Mouse (Mus musculus): ENCODE data around the gene Manea. TPM values are rescaled to one million over a fixed set of nuclear protein-coding genes. Genes with fewer than 3 reads are reported as not detected.
A peak's percentile ranks its signal among the peaks of the same experiment; 100 is the strongest.

Manea gene
- polyA plus RNA-seq (2014; fragmentation: Nextera tagmentation; extraction: Ambion mirVana): 24.3 and 25.1 TPM in 2 replicates

DNA sequence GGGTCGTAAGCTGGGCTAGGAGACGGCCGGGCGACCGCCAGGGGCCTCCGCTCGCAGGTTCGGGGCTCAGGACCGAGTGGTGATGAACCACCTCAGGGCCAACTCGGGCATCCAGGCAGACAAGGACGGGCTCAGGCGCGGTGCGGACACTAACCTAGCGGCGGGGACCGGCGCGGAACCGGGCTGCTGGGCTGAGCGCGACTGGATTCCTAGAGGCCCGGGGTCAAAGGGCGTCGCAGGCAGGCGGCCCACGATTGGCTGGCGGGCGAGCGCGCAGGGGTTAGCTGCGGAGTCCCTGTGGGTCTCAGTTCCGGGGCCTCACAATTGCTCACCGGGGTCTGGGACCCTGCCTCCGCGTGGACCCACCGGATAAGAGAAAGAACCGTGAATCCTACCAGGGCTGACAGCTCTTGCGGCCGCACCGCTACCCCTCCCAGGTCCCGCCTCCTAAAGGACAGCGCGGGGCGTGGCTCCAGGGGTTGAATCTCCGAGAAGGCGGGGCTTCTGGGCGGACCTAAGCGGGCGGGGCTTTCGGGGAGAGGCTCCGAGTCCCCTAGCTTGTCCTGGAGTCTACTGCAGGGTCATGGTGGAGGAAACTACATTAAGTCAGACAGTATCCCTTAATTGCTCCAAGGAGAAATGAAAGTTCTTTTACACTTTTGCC, at the start of gene Manea:
Gene Manea, minus strand, starts transcription at position 449 of the 664 bp plus-strand sequence.
- DNase-seq (ENCODE audit: low spot score) (peak; percentile 84), ATAC-seq (ENCODE audit: low FRiP score) (peak; percentile 98)
- Histone ChIP-seq H3K4me3 (replicated peaks; ENCODE audit: low read length) (peak within 1 kb of the TSS; percentile 84), H3K36me3 (replicated peaks; ENCODE audit: control insufficient read depth, insufficient read depth) (no peaks in the 10 kb centered on the region), H3K27ac (peak within 1 kb of the TSS; percentile 89), H3K9me3 (ENCODE audit: control insufficient read depth, low read length) (no peaks in the 10 kb centered on the region), H3K4me1 (replicated peaks; ENCODE audit: control insufficient read depth, insufficient read depth, low read length) (peaks cover 14% of the 10 kb centered on the region), H3K4me2 (replicated peaks) (peak within 1 kb of the TSS; percentile 73), H3K27me3 (ENCODE audit: control insufficient read depth, insufficient read depth, low read length) (no peaks in the 10 kb centered on the region), H3K9ac (peak within 1 kb of the TSS; percentile 94)
- WGBS: under 1% methylated on average over 43 of the region's 52 CpGs

GRCm38 (mm10) chr4:26354616-26355015, 7.9 kb upstream of the Manea start:
- Histone ChIP-seq H3K9ac (no peak overlapping the region), H3K36me3 (replicated peaks; ENCODE audit: control insufficient read depth, insufficient read depth) (no peaks in the 10 kb centered on the region), H3K4me3 (replicated peaks; ENCODE audit: low read length) (no peak overlapping the region), H3K27ac (no peak overlapping the region), H3K27me3 (ENCODE audit: control insufficient read depth, insufficient read depth, low read length) (no peaks in the 10 kb centered on the region), H3K4me2 (replicated peaks) (no peak overlapping the region), H3K9me3 (ENCODE audit: control insufficient read depth, low read length) (no peaks in the 10 kb centered on the region), H3K4me1 (replicated peaks; ENCODE audit: control insufficient read depth, insufficient read depth, low read length) (no peaks in the 10 kb centered on the region)
- no peak for ATAC-seq (ENCODE audit: low FRiP score)
- DNase-seq (ENCODE audit: low spot score): no peak
- 98% methylated on average over 2 of the region's 2 CpGs for WGBS

DNA sequence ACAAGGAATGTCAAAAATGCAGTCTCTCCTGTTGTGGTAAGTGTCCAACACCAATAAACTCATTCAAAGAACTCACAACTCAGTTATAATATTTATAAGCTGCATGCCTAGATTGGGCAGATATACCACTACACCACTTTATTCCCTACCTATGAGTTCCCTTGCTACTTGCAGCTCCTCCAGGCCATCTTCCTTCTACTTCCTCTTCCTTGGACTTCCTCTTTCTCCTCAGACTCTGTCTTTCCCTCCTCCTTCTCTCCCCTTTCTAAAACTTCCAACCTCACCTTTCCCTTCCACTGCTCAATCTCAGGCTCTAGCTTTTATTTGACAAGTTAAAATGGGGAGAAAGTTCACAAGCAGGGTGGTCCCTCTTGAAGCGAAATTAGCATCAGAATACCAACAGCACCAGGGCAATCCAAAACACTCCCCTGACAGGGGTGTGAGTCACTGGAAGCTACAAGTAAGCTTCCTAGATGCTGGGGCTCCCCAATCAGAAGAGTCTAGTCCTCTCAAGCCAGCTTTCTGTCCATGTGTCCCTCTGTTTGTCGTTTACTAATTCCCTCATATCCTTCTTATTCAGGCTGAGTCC, 7.0 kb upstream of the Manea start:
- no peak overlapping the region for H3K9ac ChIP-seq
- no peak for ATAC-seq (ENCODE audit: low FRiP score)
- no peaks in the 10 kb centered on the region for H3K9me3 ChIP-seq (ENCODE audit: control insufficient read depth, low read length)
- H3K4me3 ChIP-seq (replicated peaks; ENCODE audit: low read length): no peak overlapping the region
- no peak for DNase-seq (ENCODE audit: low spot score)
- H3K4me2 ChIP-seq (replicated peaks): no peak overlapping the region
- WGBS: 26% methylated on average over 2 of the region's 2 CpGs
- H3K36me3 ChIP-seq (replicated peaks; ENCODE audit: control insufficient read depth, insufficient read depth): no peaks in the 10 kb centered on the region
- H3K4me1 ChIP-seq (replicated peaks; ENCODE audit: control insufficient read depth, insufficient read depth, low read length): no peaks in the 10 kb centered on the region
- no peaks in the 10 kb centered on the region for H3K27me3 ChIP-seq (ENCODE audit: control insufficient read depth, insufficient read depth, low read length)
- H3K27ac ChIP-seq: no peak overlapping the region

DNA sequence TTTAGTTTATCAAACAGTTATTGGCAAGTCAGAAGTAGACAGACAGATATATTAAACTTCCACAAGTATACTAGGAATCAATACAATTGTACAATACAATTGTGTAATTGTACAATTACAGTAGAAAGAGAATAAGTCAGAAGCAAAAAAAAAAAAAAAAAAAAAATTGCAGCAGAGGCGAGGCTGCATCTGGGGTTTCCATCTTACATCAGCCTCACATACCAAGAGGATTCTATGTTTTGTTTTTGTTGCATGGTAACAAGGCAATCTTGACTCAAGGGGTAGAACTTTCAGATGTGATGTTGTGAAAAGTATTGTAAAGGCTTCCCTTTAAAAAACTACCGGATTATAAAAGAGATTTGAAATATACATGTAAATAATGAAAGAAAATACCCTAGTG, 548 bp upstream of the Manea start:
- WGBS: 49% methylated on average over 2 of the region's 2 CpGs
- DNase-seq (ENCODE audit: low spot score) (no peak), ATAC-seq (ENCODE audit: low FRiP score) (no peak)
- H3K27me3 ChIP-seq (ENCODE audit: control insufficient read depth, insufficient read depth, low read length): no peaks in the 10 kb centered on the region
- no peak overlapping the region for H3K4me2 ChIP-seq (replicated peaks)
- H3K36me3 ChIP-seq (replicated peaks; ENCODE audit: control insufficient read depth, insufficient read depth): no peaks in the 10 kb centered on the region
- no peak overlapping the region for H3K9ac ChIP-seq
- peaks cover 14% of the 10 kb centered on the region for H3K4me1 ChIP-seq (replicated peaks; ENCODE audit: control insufficient read depth, insufficient read depth, low read length)
- H3K27ac ChIP-seq: no peak overlapping the region
- H3K9me3 ChIP-seq (ENCODE audit: control insufficient read depth, low read length): no peaks in the 10 kb centered on the region
- H3K4me3 ChIP-seq (replicated peaks; ENCODE audit: low read length): no peak overlapping the region

DNA sequence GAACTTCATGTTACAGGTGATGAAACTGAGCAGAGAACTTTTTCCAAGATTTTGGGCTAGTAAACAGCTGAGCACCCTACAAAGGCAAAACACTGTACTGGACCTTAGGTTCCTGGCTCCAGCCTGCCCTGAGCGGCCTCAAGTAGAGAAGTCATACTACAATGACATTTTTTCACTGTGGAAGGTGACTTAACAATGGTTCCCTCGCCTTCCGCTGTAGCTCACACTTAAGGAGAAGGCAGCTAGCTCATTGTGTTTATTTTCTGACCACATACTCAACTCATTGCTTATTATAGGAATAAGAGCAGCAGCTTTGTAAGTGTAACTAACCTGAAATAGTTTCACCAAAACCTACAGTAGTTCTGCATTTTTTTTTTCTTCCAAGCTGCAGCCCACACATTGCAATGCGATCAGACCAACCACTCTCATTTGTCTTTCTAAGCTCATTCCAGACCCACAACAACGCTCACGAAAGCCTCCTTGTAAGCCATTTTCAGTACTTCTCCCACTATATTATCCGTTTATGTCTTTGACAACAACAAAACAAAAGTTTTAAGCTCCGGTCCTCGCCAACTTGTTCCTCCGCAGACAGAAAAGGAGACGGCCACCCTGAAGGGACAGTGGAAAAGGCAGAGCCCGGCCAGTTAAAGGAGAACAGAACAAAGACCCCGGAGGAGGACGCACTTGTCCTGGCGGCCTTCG, 799 bp downstream of the Manea start:
- peak overlapping the region; percentile 73 for H3K4me2 ChIP-seq (replicated peaks)
- ATAC-seq (ENCODE audit: low FRiP score) (peak; percentile 13; the same call in 1 of the 2 replicates), DNase-seq (ENCODE audit: low spot score) (peak; percentile 53)
- no peaks in the 10 kb centered on the region for H3K36me3 ChIP-seq (replicated peaks; ENCODE audit: control insufficient read depth, insufficient read depth)
- H3K27me3 ChIP-seq (ENCODE audit: control insufficient read depth, insufficient read depth, low read length): no peaks in the 10 kb centered on the region
- H3K9ac ChIP-seq: peak overlapping the region; percentile 94
- no peaks in the 10 kb centered on the region for H3K9me3 ChIP-seq (ENCODE audit: control insufficient read depth, low read length)
- H3K27ac ChIP-seq: peak overlapping the region; percentile 89
- under 1% methylated on average over 16 of the region's 16 CpGs for WGBS
- H3K4me1 ChIP-seq (replicated peaks; ENCODE audit: control insufficient read depth, insufficient read depth, low read length): peaks cover 14% of the 10 kb centered on the region
- H3K4me3 ChIP-seq (replicated peaks; ENCODE audit: low read length): peak overlapping the region; percentile 84

DNA sequence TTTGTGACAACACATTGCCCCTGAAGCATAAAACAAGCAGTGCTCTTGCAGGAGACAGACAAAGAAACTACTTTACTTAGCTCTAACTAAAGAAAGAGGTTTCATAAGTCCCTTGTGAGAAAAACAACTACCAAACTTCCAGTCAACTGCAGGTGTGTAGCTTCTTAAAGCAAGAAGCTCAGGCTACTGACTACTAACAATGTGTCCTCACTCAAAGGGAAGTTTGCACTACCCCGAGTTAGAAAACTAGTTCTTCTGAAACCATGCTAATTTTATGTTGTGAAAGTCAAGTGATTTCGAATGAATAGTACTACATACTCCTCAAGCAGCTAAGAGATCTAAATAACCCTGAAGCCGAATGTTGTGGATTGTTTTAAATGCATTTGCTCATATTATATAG, 1.6 kb downstream of the Manea start:
- no peaks in the 10 kb centered on the region for H3K9me3 ChIP-seq (ENCODE audit: control insufficient read depth, low read length)
- 74% methylated on average over 3 of the region's 3 CpGs for WGBS
- no peak overlapping the region for H3K27ac ChIP-seq
- no peak for DNase-seq (ENCODE audit: low spot score)
- peak overlapping the region; percentile 84 for H3K4me3 ChIP-seq (replicated peaks; ENCODE audit: low read length)
- no peak for ATAC-seq (ENCODE audit: low FRiP score)
- H3K36me3 ChIP-seq (replicated peaks; ENCODE audit: control insufficient read depth, insufficient read depth): no peaks in the 10 kb centered on the region
- no peak overlapping the region; the same call in 1 of the 2 replicates for H3K9ac ChIP-seq
- no peaks in the 10 kb centered on the region for H3K27me3 ChIP-seq (ENCODE audit: control insufficient read depth, insufficient read depth, low read length)
- peaks cover 14% of the 10 kb centered on the region for H3K4me1 ChIP-seq (replicated peaks; ENCODE audit: control insufficient read depth, insufficient read depth, low read length)
- peak overlapping the region; percentile 73 for H3K4me2 ChIP-seq (replicated peaks)

DNA sequence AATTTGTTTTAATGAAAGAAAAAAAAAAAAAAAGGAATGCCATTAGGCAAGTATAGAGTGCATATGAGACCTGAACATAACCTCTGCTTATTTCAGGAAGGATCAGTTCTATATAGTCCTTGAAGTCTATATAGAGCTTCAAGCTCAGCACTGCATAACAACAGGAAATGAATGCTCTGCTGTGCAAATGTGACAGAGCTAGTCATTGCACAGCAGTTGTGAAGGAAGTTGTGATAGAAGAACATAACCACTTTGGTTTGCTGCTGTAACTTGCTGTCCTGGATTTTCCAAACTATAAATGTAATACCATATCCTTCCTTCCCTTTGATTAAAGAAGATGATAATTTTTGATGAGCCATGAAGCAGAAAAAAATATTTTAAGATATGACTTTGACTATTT, 4.3 kb downstream of the Manea start:
- H3K9ac ChIP-seq: no peak overlapping the region
- H3K36me3 ChIP-seq (replicated peaks; ENCODE audit: control insufficient read depth, insufficient read depth): no peaks in the 10 kb centered on the region; the same call in 1 of the 2 replicates
- H3K27me3 ChIP-seq (ENCODE audit: control insufficient read depth, insufficient read depth, low read length): no peaks in the 10 kb centered on the region
- no peak overlapping the region for H3K4me3 ChIP-seq (replicated peaks; ENCODE audit: low read length)
- DNase-seq (ENCODE audit: low spot score) (no peak), ATAC-seq (ENCODE audit: low FRiP score) (no peak)
- peaks cover 21% of the 10 kb centered on the region for H3K4me1 ChIP-seq (replicated peaks; ENCODE audit: control insufficient read depth, insufficient read depth, low read length)
- no peak overlapping the region for H3K4me2 ChIP-seq (replicated peaks)
- H3K27ac ChIP-seq: no peak overlapping the region
- H3K9me3 ChIP-seq (ENCODE audit: control insufficient read depth, low read length): no peaks in the 10 kb centered on the region

- WGBS: 86% methylated on average over 5 of the region's 5 CpGs
- no peak overlapping the region for H3K9ac ChIP-seq
- no peak for ATAC-seq (ENCODE audit: low FRiP score)
- no peaks in the 10 kb centered on the region for H3K9me3 ChIP-seq (ENCODE audit: control insufficient read depth, low read length)
- no peaks in the 10 kb centered on the region for H3K27me3 ChIP-seq (ENCODE audit: control insufficient read depth, insufficient read depth, low read length)
- H3K4me2 ChIP-seq (replicated peaks): no peak overlapping the region
- 0 out of 2 replicates have a peak, but pooled peaks cover 8% of the 10 kb centered on the region for H3K4me1 ChIP-seq (replicated peaks; ENCODE audit: control insufficient read depth, insufficient read depth, low read length)
- H3K4me3 ChIP-seq (replicated peaks; ENCODE audit: low read length): no peak overlapping the region
- H3K27ac ChIP-seq: no peak overlapping the region
- H3K36me3 ChIP-seq (replicated peaks; ENCODE audit: control insufficient read depth, insufficient read depth): no peaks in the 10 kb centered on the region; the same call in 1 of the 2 replicates
- no peak for DNase-seq (ENCODE audit: low spot score)
Observed at GRCm38 (mm10) chr4:26338604-26339003, 8.1 kb downstream of the Manea start.

- Histone ChIP-seq H3K9ac (no peak overlapping the region), H3K27ac (no peak overlapping the region), H3K4me2 (replicated peaks) (no peak overlapping the region), H3K4me1 (replicated peaks; ENCODE audit: control insufficient read depth, insufficient read depth, low read length) (0 out of 2 replicates have a peak, but pooled peaks cover 8% of the 10 kb centered on the region), H3K9me3 (ENCODE audit: control insufficient read depth, low read length) (no peaks in the 10 kb centered on the region), H3K4me3 (replicated peaks; ENCODE audit: low read length) (no peak overlapping the region), H3K36me3 (replicated peaks; ENCODE audit: control insufficient read depth, insufficient read depth) (no peaks in the 10 kb centered on the region; the same call in 1 of the 2 replicates), H3K27me3 (ENCODE audit: control insufficient read depth, insufficient read depth, low read length) (no peaks in the 10 kb centered on the region)
- DNase-seq (ENCODE audit: low spot score) (no peak), ATAC-seq (ENCODE audit: low FRiP score) (no peak)
- 95% methylated on average over 5 of the region's 5 CpGs for WGBS
Observed at GRCm38 (mm10) chr4:26336563-26336962, 10.1 kb downstream of the Manea start.
